ENCODE assay signal across 8 mouse cellular contexts in genomic region chr4:40970842-40971701, GRCm38 (mm10). TPM values are rescaled to one million over a fixed set of nuclear protein-coding genes. Genes with fewer than 3 reads are reported as not detected.
A peak's percentile ranks its signal among the peaks of the same experiment; 100 is the strongest.
DNase-seq lines count a peak whose midpoint lies in the region; ATAC-seq lines count a peak whose summit lies in the region.

Gene Nfx1, plus strand, starts transcription at chr4:40970906.

- peak within 1 kb of the TSS; percentile 84 for H3K9ac ChIP-seq in hindbrain, embryonic 11.5 days (ENCODE audit: low read depth, low read length)

- H3K4me3 ChIP-seq in hindbrain, embryonic 11.5 days (ENCODE audit: low read depth, low read length), result peak within 1 kb of the TSS; percentile 98

- H3K4me2 ChIP-seq in hindbrain, embryonic 11.5 days (replicated peaks; ENCODE audit: low read depth, low read length), result peak within 1 kb of the TSS; percentile 63

- peak within 1 kb of the TSS; percentile 88 for H3K27ac ChIP-seq in hindbrain, embryonic 11.5 days (ENCODE audit: low read depth, low read length)

- no peaks in the 10 kb centered on the region; the same call in 1 of the 2 replicates for H3K4me1 ChIP-seq in hindbrain, embryonic 11.5 days (replicated peaks; ENCODE audit: control insufficient read depth, insufficient read depth, low read length)

- peak; percentile 96 for ATAC-seq in hindbrain, embryonic 11.5 days (ENCODE audit: low FRiP score)

- H3K27me3 ChIP-seq in hindbrain, embryonic 11.5 days (ENCODE audit: control insufficient read depth, insufficient read depth, low read length), result no peaks in the 10 kb centered on the region

- DNase-seq in MN1 (ENCODE audit: low spot score), result peak; percentile 94
- DNase-seq in cerebellum, adult 9-10 months, result peak; percentile 96
- peak; percentile 92 to 97 for DNase-seq in frontal cortex, adult 2 months (ENCODE audit: extremely low spot score in 1 of 2, low spot score in 1 of 2)
- peak; percentile 95 for DNase-seq in hindbrain, embryonic 11.5 days (ENCODE audit: low spot score)
- DNase-seq in layer of hippocampus, postnatal 10 days (ENCODE audit: low spot score in 2 of 2), result peak; percentile 91 to 95
- peak; percentile 97 for DNase-seq in lung, postnatal 10 days
- DNase-seq in ovary, postnatal 36 days (ENCODE audit: low spot score), result peak; percentile 92
- peak; percentile 94 for DNase-seq in thymus, postnatal 25 days

- H3K9me3 ChIP-seq in hindbrain, embryonic 11.5 days (ENCODE audit: control insufficient read depth, low read length), result no peaks in the 10 kb centered on the region

- WGBS in hindbrain, embryonic 11.5 days, result under 1% methylated on average over 68 of the region's 85 CpGs

- H3K36me3 ChIP-seq in hindbrain, embryonic 11.5 days (ENCODE audit: control insufficient read depth, insufficient read depth, low read length), result no peaks in the 10 kb centered on the region

RNA-seq across cellular contexts. Expression of gene Nfx1, which starts in this region (rescaled TPM):
- 89.1 and 103 TPM in 2 replicates for polyA plus RNA-seq in frontal cortex, adult 2 months (2012; rRNA removed)
- 95.7 and 105 TPM in 2 replicates for polyA plus RNA-seq in hindbrain, embryonic 11.5 days (2014; fragmentation: Nextera tagmentation; extraction: Ambion mirVana)
- total RNA-seq in layer of hippocampus, postnatal 10 days (2021), result 10 to 100 TPM; 61.5 to 64.2 TPM

Comparison
In these comparisons a context has a peak if more than half of its experiments do, and no peak if none do; other contexts are left out.
1. Peak in every context shown above with its lines: DNase-seq, ATAC-seq, H3K4me3 ChIP-seq and H3K27ac ChIP-seq.